Mouse (Mus musculus) embryo, embryonic 11.5 days (tissue): Measurements from ENCODE around the gene Abca2.

Experiments used
- DNase-seq: peaks from one replicate; pipeline ENCODE4 v3.0.0-alpha.2; 2012; ENCODE audit warnings: low read depth, low spot score

Gene Abca2

DNA sequence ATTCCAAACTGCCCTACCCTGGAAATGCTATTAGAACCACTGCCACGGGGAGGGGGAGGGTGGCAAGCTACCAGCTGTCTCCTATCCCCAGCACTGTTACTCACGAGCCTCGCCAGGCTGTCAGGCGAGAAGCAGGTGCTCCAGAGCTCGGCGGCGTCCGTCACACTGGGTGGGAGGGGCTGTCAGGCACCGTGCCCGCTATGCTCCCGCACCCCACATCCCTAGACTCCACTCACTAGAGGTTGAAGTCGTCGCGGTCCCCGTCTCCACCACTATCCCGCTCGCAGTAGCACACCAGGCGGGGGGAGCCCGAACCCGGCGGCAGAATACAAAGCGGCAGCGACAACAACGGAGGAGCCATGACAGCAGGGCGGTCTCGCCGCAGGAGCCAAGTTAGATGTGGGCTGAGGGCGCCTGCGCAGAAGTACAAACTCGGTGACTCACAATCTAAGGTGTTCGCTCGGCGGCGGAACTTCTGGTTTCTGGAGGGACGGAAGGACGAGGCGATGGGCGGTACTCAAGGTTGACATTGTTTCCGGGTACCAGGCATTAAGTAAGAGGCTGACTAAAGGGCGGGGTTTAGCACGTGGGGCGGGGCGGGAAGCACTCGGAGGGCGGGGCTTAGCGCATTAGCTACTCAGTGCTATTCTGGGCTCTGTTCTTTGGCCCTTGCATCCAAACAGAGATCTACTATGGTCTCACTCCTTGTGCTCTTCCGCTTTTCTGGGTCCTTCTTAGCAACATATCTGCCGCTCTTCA lies 32.2 kb downstream of the Abca2 start, which contains the start of gene Paxx:
TSS of gene Paxx (minus strand) at position 544 of the 759 bp plus-strand sequence.
- peak; percentile 86 for DNase-seq

DNA sequence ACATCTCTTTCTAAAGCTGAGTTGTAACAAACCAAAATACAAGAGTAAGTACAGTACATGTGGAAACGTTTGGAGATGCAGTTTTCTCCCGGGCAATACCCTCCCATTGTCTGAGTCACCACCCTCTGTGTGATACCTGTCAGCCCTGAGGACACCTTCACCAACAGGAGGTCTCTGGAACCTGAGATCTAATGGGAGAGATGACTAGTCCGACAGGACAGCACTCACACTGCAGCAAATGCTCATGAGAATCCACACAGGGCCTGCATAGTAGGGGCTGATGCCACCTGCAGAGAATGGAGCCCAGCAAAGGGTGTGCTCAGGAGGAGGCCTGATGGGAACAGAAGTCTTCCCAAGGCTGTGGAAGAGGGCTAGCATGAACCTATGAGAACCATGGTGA lies 32.9 kb downstream of the Abca2 start:
- no peak for DNase-seq

DNA sequence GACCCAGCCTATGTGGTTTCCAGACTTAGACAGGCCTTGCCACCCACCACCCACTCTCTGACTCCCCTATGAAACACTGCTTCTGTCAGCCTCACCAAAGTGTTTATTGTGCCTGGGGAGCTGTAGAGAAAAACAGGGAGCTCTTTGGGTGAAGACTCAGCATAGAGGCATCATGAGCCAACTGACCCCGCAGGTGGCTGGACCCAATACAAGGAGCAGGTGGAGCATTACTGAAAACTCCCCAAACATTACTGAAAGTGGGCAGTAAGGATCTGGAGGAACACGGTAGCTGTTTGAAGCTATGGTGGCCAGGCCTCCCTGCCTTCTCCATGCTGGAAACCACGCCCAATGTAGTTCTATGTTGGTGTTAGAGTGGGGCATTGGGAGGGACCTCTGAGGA lies 35.1 kb downstream of the Abca2 start:
- no peak for DNase-seq

DNA sequence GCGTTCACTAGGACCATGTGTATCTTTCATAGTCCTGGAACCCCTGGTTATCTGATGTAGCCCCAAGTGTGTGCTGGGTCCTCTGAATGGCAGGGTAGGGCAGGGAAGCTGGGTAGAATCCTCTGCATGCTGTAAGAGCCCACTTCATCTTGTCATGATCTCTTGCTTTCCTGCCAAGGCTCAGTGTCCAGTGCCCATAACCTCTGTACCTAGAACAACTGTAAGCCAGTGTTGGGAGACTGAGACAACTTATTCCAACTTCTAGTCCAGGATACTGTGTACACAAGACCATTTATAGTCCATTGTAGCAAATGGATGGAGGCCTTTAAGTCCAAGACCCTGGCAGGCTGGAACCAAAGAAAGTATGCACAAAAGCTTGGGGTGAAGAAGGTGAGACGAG lies 36.8 kb downstream of the Abca2 start:
- DNase-seq: no peak

- DNase-seq: no peak
Measured at GRCm38 (mm10) chr2:25465816-25466635, 37.5 kb downstream of the Abca2 start.

DNA sequence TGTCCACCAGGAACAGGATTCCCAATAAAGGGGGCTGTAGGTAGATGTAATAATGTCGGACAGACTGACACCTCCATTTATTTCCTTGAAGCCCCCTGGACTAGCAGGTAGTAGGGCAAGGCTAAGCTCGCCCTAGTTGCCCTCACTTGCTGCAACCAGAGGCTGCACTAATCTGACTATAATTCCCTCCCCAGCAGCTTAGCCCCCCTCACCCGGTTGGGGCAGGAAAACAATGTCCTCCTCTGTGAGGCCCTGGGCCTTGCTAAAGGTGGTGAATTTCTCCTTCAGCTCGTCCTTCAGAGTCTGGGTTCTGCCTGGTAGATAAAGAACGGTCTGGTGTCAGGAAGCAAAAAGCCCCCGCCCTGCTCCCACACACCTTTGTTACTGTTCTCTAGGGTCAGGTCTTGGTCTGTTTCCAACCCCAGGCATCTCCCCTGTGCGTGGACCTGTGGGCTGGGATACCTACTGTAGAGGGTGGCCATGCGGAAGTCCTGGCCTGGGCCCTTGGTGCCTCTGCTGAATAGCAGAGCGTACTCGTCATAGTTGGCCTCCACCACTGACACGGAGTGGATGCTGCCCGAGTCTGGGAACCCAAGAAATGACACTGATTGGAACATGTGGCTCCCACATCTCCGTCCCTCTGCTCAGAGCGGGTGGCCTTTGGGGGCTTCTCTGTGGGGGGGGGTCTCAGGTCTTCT lies 39.3 kb downstream of the Abca2 start:
- no peak for DNase-seq

DNA sequence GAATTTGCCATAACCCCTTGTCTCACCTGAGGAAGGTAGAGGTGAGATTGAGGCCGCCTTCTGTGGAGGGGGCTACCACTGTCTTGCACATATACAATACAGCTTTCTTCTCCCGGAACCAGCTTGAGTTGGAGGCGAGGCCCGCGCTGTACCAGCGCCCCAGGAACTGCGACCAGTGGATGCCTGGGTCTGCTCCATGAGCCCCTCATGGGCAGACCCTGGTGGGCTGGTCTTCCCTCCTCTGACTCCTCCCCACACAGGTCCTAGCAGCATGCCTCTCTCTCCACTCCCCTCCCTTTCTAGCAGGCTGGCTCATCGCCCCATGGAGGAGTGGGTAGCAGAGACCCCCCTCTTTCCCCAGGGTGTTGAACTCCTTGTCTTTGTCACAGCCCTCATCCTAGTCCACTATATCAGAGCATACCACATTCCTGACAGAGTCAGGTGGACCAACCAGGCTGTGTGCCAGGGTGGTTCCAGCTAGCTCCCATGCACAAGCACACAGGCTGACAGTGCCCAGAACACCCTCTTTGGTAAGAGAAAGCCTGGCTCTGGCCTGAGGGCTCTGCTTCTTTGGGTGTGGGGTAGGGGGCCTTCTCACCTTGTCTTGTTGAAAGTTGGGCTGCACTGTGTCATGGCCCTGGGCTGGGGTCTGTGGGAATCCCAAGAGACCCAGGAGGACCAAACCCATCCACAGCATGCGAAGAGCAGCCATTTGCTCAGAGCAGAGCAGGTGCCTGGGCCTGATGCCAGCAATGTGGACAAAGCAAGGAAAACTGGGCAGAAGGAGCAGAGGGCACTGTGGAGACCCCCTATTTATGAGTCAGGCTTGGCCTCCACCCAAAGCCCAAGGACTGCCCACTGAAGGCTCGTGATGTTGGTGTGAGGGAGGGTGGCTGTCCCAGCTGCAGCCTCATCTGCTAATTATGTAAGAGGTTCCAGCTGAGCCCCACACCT lies 40.7 kb downstream of the Abca2 start:
- no peak for DNase-seq

- no peak for DNase-seq
Measured at GRCm38 (mm10) chr2:25469969-25470368, 41.5 kb downstream of the Abca2 start, which contains the start of gene Ptgds. Ptgds (minus strand) TSS chr2:25470046.

DNA sequence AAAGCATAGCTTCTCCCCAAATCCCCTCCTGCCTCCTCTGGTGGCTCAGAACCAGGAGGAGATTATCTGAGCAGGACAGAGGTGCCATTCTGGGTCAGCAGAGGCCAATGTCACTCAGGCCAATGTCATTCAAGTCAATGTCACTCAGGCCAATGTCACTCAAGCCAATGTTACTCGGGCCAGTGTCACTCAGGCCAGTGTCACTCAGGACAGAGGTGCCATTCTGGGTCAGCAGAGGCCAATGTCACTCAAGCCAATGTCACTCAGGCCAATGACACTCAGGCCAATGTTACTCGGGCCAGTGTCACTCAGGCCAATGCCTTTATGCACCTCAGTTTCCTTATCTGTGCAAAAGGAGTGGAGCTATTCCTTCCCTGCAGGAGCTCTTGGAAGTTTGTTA lies 44.0 kb downstream of the Abca2 start:
- DNase-seq: no peak

- DNase-seq: no peak
Measured at GRCm38 (mm10) chr2:25477541-25477940, 49.0 kb downstream of the Abca2 start.

DNA sequence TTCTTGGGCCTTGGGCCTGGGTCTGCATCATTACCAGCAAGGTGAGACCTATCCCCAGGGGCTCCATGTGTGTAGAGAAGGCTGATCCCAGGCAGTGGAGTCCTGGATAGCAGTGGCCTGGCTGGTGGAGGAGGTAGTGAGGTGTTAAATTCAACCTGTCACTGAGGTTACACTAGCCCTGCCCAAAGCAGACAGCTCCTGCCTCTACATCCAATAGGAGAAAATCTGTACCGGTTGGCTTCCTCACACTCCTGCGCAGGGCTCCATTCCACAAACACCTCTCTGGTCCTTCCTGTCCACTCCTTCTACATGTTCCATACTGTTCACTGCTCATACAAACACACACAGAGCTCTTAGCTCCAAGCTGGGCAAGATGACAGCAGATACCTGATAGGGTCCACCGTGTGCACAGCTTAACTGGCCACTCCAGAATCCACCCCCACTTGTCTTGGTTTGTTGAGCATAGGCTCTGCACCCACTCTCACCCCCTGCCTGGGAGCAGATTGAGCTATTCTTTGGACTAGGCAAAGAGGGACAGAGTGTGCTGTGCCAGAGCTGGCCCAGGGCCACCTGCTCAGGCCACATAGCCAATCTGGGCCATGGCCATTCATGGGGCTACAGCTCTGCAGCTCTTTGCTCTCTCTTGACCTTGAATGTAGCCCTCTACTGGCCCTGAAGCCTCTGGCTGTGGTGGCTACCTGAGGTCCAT lies 49.6 kb downstream of the Abca2 start:
- DNase-seq: no peak

DNA sequence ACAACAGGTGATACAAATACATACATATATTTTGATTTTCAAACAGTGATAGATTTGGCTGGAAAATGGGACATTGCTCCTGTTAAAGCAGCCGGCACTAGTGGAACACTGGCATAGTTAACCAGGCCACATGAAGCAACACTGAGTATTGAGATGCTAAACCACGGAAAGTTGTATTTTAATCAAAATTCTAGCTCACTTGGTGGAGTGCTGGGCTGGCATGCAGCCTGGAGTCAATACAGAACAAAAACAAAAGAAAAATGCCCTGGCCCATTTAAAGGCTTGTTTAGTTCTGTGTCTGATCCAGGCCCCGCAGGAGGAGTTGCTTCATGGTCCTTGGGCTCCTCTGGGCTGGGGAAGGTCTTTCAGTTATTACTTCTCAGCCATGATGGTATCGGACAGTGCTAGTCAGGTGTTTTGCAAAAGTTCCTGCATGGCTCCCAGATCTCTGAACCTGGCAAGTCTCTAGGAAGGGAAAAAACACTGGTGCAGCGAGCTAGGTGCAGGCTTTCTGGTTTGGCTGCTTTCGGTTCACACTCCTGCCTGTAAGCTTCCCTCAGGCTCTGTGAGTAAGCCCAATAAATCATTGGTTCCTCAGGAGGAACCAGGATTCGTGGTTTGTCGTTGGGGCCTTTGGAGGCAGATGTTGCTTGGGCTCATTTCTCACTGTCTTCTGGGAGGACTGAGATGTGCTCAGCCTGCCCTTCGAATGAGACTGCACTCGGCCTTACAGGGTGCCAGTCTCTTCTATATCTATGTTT lies 51.2 kb downstream of the Abca2 start:
- DNase-seq: no peak

- no peak for DNase-seq
Measured at GRCm38 (mm10) chr2:25480541-25480940, 52.0 kb downstream of the Abca2 start.

- DNase-seq: no peak
Measured at GRCm38 (mm10) chr2:25482969-25483368, 54.5 kb downstream of the Abca2 start.

DNA sequence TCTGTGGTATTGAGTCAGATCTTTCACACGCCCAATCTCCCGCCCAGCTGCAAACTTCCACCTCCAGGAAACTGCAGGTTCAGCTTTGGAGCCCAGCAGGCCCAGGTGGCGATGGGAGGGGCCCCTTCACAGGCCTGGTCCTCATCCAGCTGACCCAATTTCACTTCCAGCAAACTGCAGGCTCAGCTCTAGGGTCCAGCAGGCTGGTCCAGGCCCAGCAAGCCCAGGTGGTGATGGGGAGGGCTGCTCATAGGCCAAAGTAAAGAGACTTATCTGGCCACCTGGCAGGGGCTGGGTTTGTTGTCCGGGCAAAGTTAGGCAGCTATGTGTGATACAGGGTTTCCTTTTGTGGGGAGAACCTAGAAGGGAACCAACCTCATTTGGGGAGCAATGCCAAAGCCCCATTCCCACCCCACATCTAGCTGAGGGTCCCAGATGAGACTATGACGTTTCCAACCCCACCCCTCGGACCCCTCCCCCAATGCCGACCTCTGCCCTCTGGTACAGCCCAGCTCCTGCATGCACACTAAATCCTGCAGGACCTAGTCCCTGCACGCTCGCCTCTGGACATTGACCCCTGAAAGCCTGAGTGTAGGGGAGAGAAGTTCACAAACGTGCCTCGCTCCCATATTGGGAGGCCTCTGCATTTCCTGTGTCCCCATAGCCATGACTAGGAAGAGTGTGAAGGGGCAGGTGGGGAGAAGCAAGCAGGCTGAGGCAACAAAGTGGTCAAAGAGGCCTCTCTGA lies 56.6 kb downstream of the Abca2 start:
- no peak for DNase-seq

- no peak for DNase-seq
Measured at GRCm38 (mm10) chr2:25487965-25488670, 59.6 kb downstream of the Abca2 start.

DNA sequence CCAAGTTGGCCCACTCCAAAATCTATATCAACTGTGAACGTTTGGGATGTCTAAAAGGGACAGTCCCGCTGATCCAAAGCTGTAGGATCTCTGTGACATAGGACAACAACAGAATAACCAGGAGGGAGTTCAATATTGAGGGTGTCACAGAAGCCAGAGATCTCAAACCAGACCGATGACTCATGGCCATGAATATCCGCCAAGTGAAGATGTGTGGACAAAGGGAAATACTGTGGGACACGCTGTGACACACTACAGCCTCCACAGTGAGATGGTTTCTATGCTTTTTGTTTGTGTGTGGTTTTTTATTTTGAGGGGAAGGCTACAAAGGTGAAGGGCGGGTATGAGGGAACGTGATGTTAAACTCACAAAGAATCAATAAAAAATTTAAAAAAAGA lies 60.2 kb downstream of the Abca2 start:
- DNase-seq: no peak

DNA sequence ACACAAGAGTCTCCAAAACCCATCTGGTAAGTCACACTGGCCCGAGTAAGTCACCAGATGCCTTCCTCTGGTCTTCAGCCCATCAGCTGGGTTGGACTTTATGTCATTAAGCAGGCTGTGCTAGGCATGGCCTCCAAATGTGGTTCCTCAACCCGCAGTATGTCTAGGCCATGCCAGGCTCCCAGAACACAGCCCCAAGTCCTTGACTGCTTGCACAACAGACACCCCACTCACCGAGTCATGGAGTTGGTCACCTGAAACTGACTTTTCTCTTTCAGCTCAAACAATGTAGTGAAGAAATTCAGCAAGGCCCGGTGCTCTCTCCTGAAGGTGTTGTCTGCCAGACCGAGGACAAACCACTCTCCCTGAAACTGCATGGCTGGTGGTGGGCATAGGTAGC lies 64.5 kb downstream of the Abca2 start:
- DNase-seq: no peak
